Mouse (Mus musculus): ENCODE data around the gene Defb33.

Gene Defb33

GRCm38 (mm10) chr8:20892369-20892768 is at the start of gene Defb33:
Gene Defb33 (plus strand): TSS chr8:20892669.
- DNase-seq, result no peak

- no peak for DNase-seq
Measured at GRCm38 (mm10) chr8:20874608-20875007, 17.9 kb upstream of the Defb33 start.

GRCm38 (mm10) chr8:20902527-20902926 is 10.1 kb downstream of the Defb33 start, which contains the start of gene Gm15056:
Gene Gm15056 (minus strand): TSS chr8:20902627.
- DNase-seq, result no peak

- DNase-seq, result no peak
Measured at GRCm38 (mm10) chr8:20907119-20907518, 14.7 kb downstream of the Defb33 start.

GRCm38 (mm10) chr8:20908256-20908655 is 15.8 kb downstream of the Defb33 start:
- no peak for DNase-seq

- DNase-seq, result no peak
Measured at GRCm38 (mm10) chr8:20912288-20912687, 19.8 kb downstream of the Defb33 start.

GRCm38 (mm10) chr8:20921971-20922370 is 29.5 kb downstream of the Defb33 start, which contains the start of gene Gm6040:
Gene Gm6040 (minus strand): TSS chr8:20922071.
- DNase-seq, result no peak

- no peak for DNase-seq
Measured at GRCm38 (mm10) chr8:20944610-20945009, 52.1 kb downstream of the Defb33 start, which contains the start of gene AY761185. Gene AY761185 (minus strand): TSS chr8:20944710.
